Mouse (Mus musculus): ENCODE results near the gene Chd1l. TPM values are rescaled to one million over a fixed set of nuclear protein-coding genes. Genes with fewer than 3 reads are reported as not detected.

Gene Chd1l
- polyA plus RNA-seq, 1 experiment from 2014 or later = 7.8 TPM

DNA sequence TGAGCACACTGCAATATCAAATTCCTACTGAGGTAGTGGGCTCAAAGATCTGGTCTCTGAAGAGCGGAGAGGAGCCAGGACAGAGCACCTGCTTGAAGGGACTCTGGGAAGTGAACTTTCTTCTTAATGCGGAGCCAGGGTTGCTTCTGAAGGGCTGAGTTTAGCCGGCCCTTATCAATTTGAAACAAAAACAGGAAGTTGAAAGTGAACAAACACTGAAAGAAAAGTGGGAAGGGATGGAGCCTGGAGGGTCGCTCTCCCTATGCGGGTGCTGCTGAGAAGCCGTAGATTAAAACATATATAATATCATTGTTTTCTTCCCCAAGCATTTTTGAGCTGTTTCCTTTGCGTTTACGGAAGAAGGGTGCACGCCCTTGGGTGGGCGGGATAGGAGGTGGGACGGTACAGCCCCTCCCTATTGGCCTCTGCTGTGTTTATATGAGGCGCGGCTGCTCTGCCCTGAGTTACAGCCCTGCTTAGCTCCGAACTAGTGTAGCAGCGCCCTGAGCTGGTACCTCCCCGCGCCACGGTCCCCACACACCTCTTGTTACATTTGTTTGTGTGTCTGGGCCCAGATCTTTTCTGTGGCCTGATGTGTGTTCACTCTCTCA, 18.5 kb upstream of the Chd1l start, which contains the start of gene Fmo5:
TSS of gene Fmo5 (plus strand) at position 414 of the 611 bp plus-strand sequence.
- under 1% methylated on average over 18 of the region's 18 CpGs for WGBS (ENCODE audit: insufficient replicate concordance)
- H3K36me3 ChIP-seq (ENCODE audit: control insufficient read depth, insufficient read depth) = no peaks in the 10 kb centered on the region

DNA sequence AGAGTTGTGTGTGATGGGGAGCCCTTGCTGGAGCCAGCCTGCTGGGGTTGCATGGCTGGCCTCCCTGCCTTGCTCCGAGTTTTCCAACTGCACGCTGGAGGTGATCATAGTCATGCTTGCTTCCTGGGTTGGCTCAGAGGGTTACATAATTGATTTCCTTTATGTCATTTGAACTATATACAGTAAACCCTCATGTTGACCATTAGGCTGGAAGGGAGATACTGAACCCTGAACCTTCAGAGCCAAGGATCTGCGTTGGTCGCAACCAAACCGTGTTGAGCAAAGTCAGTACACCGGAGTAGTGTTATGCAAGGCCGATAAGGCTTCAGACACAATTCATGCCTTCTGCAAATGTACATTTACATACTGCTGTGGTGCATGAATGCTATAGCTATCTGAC, 17.9 kb upstream of the Chd1l start:
- WGBS (ENCODE audit: insufficient replicate concordance) = 66% methylated on average over 7 of the region's 7 CpGs

More for the DNA sequence above, 18.5 kb upstream of the Chd1l start, which contains the start of gene Fmo5:
- peak within 1 kb of the TSS; percentile 71 for H3K4me2 ChIP-seq (ENCODE audit: low read depth, low read length)
- no peaks in the 10 kb centered on the region for H3K9me3 ChIP-seq (replicated peaks; ENCODE audit: control insufficient read depth, low read length)
- peak within 1 kb of the TSS; percentile 66 for H3K9ac ChIP-seq (ENCODE audit: low read depth, low read length)
- H3K27ac ChIP-seq (ENCODE audit: low read length) = peak within 1 kb of the TSS; percentile 88
- H3K27me3 ChIP-seq (ENCODE audit: control insufficient read depth, insufficient read depth, low read depth, low read length) = no peaks in the 10 kb centered on the region
- H3K4me1 ChIP-seq (ENCODE audit: control insufficient read depth, low read depth, low read length) = peaks cover 11% of the 10 kb centered on the region
- peak within 1 kb of the TSS; percentile 69 for H3K4me3 ChIP-seq (ENCODE audit: low read depth, low read length)
- peak; percentile 97 for ATAC-seq (ENCODE audit: low read depth)

DNA sequence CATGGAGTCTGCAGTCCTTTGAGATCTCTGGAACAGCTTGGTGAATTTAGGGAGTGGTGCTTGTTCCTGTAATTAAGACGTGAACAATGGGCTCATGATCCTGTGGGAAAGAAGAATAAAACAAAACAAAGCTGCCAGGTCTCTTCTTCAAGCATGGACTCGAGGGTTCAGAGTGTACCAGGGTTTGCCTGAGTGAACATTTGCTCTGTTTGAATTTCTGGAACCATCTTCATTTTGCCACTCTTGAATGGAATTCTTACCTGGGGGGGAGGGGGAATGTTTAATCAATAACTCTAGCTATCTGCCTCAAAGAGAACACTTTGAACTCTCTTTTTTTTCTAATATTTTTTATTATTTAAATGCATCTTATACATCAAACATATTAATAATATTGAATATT, 14.6 kb upstream of the Chd1l start:
- no peak overlapping the region for H3K4me2 ChIP-seq (ENCODE audit: low read depth, low read length)
- no peak overlapping the region for H3K4me3 ChIP-seq (ENCODE audit: low read depth, low read length)
- whole genome bisulfite sequencing (ENCODE audit: insufficient replicate concordance) = 34% methylated on average over 2 of the region's 2 CpGs
- no peak overlapping the region for H3K27ac ChIP-seq (ENCODE audit: low read length)
- ATAC-seq (ENCODE audit: low read depth) = no peak
- H3K9me3 ChIP-seq (replicated peaks; ENCODE audit: control insufficient read depth, low read length) = no peaks in the 10 kb centered on the region
- no peaks in the 10 kb centered on the region for H3K36me3 ChIP-seq (ENCODE audit: control insufficient read depth, insufficient read depth)
- peaks cover 11% of the 10 kb centered on the region for H3K4me1 ChIP-seq (ENCODE audit: control insufficient read depth, low read depth, low read length)
- H3K9ac ChIP-seq (ENCODE audit: low read depth, low read length) = no peak overlapping the region
- no peaks in the 10 kb centered on the region for H3K27me3 ChIP-seq (ENCODE audit: control insufficient read depth, insufficient read depth, low read depth, low read length)

More for the DNA sequence above, 17.9 kb upstream of the Chd1l start:
- Histone ChIP-seq H3K9ac (ENCODE audit: low read depth, low read length) (peak overlapping the region; percentile 66), H3K4me3 (ENCODE audit: low read depth, low read length) (peak overlapping the region; percentile 69), H3K36me3 (ENCODE audit: control insufficient read depth, insufficient read depth) (no peaks in the 10 kb centered on the region), H3K27me3 (ENCODE audit: control insufficient read depth, insufficient read depth, low read depth, low read length) (no peaks in the 10 kb centered on the region), H3K9me3 (replicated peaks; ENCODE audit: control insufficient read depth, low read length) (no peaks in the 10 kb centered on the region), H3K4me1 (ENCODE audit: control insufficient read depth, low read depth, low read length) (peaks cover 11% of the 10 kb centered on the region), H3K4me2 (ENCODE audit: low read depth, low read length) (peak overlapping the region; percentile 71), H3K27ac (ENCODE audit: low read length) (peak overlapping the region; percentile 88)
- peak; percentile 62 for ATAC-seq (ENCODE audit: low read depth)

DNA sequence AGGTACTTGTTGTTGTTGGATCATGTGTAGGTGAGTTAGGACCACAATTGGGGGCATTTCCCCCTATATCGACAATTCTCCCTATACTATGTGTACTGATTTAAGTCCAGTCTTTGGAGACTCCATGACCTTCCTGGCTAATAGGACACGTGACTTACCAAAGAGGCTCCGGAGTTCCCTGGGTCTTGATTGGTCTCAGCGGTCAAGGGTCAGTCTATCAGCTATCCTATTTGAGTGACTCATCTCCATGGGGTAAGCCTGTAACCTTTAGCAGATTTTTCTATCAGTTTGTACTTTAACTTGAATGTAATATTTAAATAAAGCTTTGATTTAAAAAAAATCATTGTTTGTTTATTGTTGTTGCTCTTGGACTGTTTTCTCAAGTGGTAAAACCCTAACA, 10.7 kb upstream of the Chd1l start:
- 65% methylated on average over 4 of the region's 4 CpGs for WGBS (ENCODE audit: insufficient replicate concordance)
- Histone ChIP-seq H3K27ac (ENCODE audit: low read length) (no peak overlapping the region), H3K9me3 (replicated peaks; ENCODE audit: control insufficient read depth, low read length) (no peaks in the 10 kb centered on the region), H3K36me3 (ENCODE audit: control insufficient read depth, insufficient read depth) (no peaks in the 10 kb centered on the region), H3K9ac (ENCODE audit: low read depth, low read length) (no peak overlapping the region), H3K4me1 (ENCODE audit: control insufficient read depth, low read depth, low read length) (no peaks in the 10 kb centered on the region), H3K27me3 (ENCODE audit: control insufficient read depth, insufficient read depth, low read depth, low read length) (no peaks in the 10 kb centered on the region), H3K4me2 (ENCODE audit: low read depth, low read length) (no peak overlapping the region), H3K4me3 (ENCODE audit: low read depth, low read length) (no peak overlapping the region)
- ATAC-seq (ENCODE audit: low read depth) = no peak

DNA sequence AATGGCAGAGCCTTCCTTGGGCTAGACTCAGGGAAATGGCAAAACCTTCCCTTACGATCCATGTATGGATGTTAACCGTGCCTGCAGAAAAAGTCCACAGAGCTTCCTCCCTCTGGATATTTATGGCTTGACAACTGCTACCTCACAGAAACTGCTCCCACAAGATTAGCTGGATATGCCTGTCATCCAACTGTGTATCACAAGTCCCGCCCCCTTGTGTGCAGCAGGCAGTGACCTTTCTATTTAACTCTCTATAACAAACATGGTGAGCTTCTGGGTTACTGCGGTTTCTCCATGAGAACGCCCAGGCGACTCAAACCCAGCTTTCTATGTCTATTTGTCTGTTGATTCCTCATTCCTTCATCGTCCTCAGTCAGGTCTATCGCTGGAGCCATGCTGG, 7.9 kb upstream of the Chd1l start:
- H3K27ac ChIP-seq (ENCODE audit: low read length) = no peak overlapping the region
- H3K36me3 ChIP-seq (ENCODE audit: control insufficient read depth, insufficient read depth) = no peaks in the 10 kb centered on the region
- no peaks in the 10 kb centered on the region for H3K27me3 ChIP-seq (ENCODE audit: control insufficient read depth, insufficient read depth, low read depth, low read length)
- no peak overlapping the region for H3K4me2 ChIP-seq (ENCODE audit: low read depth, low read length)
- H3K9me3 ChIP-seq (replicated peaks; ENCODE audit: control insufficient read depth, low read length) = no peaks in the 10 kb centered on the region
- no peaks in the 10 kb centered on the region for H3K4me1 ChIP-seq (ENCODE audit: control insufficient read depth, low read depth, low read length)
- no peak overlapping the region for H3K9ac ChIP-seq (ENCODE audit: low read depth, low read length)
- peak; percentile 39; the same call in 1 of the 2 replicates for ATAC-seq (ENCODE audit: low read depth)
- no peak overlapping the region for H3K4me3 ChIP-seq (ENCODE audit: low read depth, low read length)
- WGBS (ENCODE audit: insufficient replicate concordance) = 66% methylated on average over 8 of the region's 8 CpGs

DNA sequence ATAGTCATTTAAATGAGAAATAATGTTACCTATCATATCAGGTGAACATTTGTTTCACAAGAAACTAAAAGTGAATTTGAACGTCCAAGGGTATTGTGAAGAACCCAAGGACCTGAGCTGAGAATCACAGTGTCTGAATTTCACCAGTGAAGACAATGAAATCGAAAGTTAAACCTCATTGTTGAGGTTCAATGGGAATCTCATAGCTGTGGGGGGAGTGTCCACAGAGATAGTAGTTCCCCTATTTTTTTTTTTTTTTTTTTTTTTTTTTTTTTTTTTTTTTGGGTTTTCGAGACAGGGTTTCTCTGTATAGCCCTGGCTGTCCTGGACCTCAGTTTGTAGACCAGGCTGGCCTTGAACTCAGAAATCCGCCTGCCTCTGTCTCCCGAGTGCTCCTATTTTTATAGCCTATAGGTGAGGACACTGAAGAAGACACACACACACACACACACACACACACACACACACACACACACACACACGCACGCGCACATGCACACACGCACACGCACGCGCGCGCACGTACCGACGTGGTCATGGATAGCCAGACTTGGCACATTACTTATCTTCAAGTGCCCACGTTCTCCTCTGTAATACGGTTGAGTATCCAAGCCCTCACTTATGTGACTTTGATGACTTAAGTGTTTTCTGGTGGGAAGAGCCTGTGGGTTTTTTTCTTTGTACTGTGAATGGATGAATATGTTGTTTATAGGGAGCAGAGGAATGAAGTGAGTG, 7.3 kb upstream of the Chd1l start:
- H3K27ac ChIP-seq (ENCODE audit: low read length) = no peak overlapping the region
- no peak overlapping the region for H3K4me2 ChIP-seq (ENCODE audit: low read depth, low read length)
- WGBS (ENCODE audit: insufficient replicate concordance) = 81% methylated on average over 18 of the region's 19 CpGs
- no peak for ATAC-seq (ENCODE audit: low read depth)
- H3K4me1 ChIP-seq (ENCODE audit: control insufficient read depth, low read depth, low read length) = no peaks in the 10 kb centered on the region
- H3K4me3 ChIP-seq (ENCODE audit: low read depth, low read length) = no peak overlapping the region
- H3K9ac ChIP-seq (ENCODE audit: low read depth, low read length) = no peak overlapping the region
- no peaks in the 10 kb centered on the region for H3K9me3 ChIP-seq (replicated peaks; ENCODE audit: control insufficient read depth, low read length)
- H3K27me3 ChIP-seq (ENCODE audit: control insufficient read depth, insufficient read depth, low read depth, low read length) = no peaks in the 10 kb centered on the region
- no peaks in the 10 kb centered on the region for H3K36me3 ChIP-seq (ENCODE audit: control insufficient read depth, insufficient read depth)

DNA sequence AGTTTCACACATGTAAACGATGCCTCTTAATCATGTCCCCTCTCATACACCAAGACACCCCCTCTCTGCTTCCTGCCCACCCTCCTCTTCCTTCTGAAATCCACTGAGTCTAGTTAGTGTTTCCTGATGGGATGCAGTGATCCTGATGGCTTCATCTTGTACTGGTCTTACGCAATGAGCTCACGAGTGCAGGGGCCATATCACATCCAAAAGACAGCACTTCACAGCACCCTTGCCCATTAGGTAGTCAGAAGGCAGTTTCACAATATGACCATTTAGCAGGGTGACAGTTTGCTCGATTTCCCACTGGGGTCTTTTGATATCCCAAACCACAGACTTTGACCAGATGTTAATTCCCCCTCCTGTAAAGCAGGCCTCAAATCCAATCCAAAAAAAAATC, 5.9 kb upstream of the Chd1l start:
- 52% methylated on average over 4 of the region's 4 CpGs for WGBS (ENCODE audit: insufficient replicate concordance)
- no peak for ATAC-seq (ENCODE audit: low read depth)
- H3K4me2 ChIP-seq (ENCODE audit: low read depth, low read length) = no peak overlapping the region
- no peak overlapping the region for H3K9ac ChIP-seq (ENCODE audit: low read depth, low read length)
- H3K4me1 ChIP-seq (ENCODE audit: control insufficient read depth, low read depth, low read length) = no peaks in the 10 kb centered on the region
- no peaks in the 10 kb centered on the region for H3K36me3 ChIP-seq (ENCODE audit: control insufficient read depth, insufficient read depth)
- H3K27me3 ChIP-seq (ENCODE audit: control insufficient read depth, insufficient read depth, low read depth, low read length) = no peaks in the 10 kb centered on the region
- no peak overlapping the region for H3K27ac ChIP-seq (ENCODE audit: low read length)
- H3K9me3 ChIP-seq (replicated peaks; ENCODE audit: control insufficient read depth, low read length) = no peaks in the 10 kb centered on the region
- H3K4me3 ChIP-seq (ENCODE audit: low read depth, low read length) = no peak overlapping the region

DNA sequence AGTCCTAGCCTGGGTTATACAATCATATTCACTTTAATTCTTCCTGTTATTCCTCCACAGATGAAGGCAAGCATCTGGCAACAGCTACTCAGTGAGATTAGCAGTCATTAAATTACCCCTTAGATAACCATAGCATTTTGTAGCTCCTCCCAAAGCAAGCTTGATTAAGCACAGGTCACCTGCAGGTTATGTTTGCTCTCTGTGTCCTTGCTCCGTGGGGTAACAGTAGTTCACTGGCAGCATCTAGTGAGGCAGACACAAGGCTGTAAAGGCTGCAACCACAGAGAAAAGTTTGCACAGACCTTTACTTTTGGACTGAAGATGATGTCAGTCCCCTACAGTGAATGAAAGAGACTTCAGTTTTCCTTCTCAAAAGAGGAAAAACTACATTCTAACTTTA, 5.2 kb upstream of the Chd1l start:
- 24% methylated on average over 1 of the region's 1 CpGs for WGBS (ENCODE audit: insufficient replicate concordance)
- ATAC-seq (ENCODE audit: low read depth) = peak; percentile 73
- H3K4me3 ChIP-seq (ENCODE audit: low read depth, low read length) = no peak overlapping the region
- no peak overlapping the region for H3K9ac ChIP-seq (ENCODE audit: low read depth, low read length)
- H3K36me3 ChIP-seq (ENCODE audit: control insufficient read depth, insufficient read depth) = no peaks in the 10 kb centered on the region
- no peaks in the 10 kb centered on the region for H3K27me3 ChIP-seq (ENCODE audit: control insufficient read depth, insufficient read depth, low read depth, low read length)
- peaks cover 5% of the 10 kb centered on the region for H3K4me1 ChIP-seq (ENCODE audit: control insufficient read depth, low read depth, low read length)
- H3K27ac ChIP-seq (ENCODE audit: low read length) = no peak overlapping the region
- H3K4me2 ChIP-seq (ENCODE audit: low read depth, low read length) = no peak overlapping the region
- H3K9me3 ChIP-seq (replicated peaks; ENCODE audit: control insufficient read depth, low read length) = no peaks in the 10 kb centered on the region

DNA sequence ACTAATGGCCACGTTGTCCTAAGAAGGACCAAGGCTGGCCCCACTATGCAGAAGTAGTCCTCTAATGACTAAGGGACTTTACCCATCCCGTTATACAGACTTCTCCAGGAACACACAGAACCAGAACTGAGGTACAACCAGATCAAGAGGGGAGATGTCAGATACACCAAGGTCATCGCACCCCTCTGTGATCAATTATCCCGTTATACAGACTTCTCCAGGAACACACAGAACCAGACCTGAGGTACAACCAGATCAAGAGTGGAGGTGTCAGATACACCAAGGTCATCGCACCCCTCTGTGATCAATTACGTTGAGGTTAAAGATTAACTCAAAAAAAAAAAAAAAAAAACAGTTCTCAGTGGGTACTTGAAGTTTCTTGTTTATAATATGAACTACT, 1.0 kb upstream of the Chd1l start:
- no peak for ATAC-seq (ENCODE audit: low read depth)
- Histone ChIP-seq H3K4me1 (ENCODE audit: control insufficient read depth, low read depth, low read length) (peaks cover 7% of the 10 kb centered on the region), H3K27ac (ENCODE audit: low read length) (no peak overlapping the region), H3K9ac (ENCODE audit: low read depth, low read length) (no peak overlapping the region), H3K4me2 (ENCODE audit: low read depth, low read length) (no peak overlapping the region), H3K4me3 (ENCODE audit: low read depth, low read length) (no peak overlapping the region), H3K27me3 (ENCODE audit: control insufficient read depth, insufficient read depth, low read depth, low read length) (no peaks in the 10 kb centered on the region), H3K9me3 (replicated peaks; ENCODE audit: control insufficient read depth, low read length) (no peaks in the 10 kb centered on the region), H3K36me3 (ENCODE audit: control insufficient read depth, insufficient read depth) (no peaks in the 10 kb centered on the region)
- WGBS (ENCODE audit: insufficient replicate concordance) = 76% methylated on average over 6 of the region's 6 CpGs
